Mouse (Mus musculus) testis, adult 2 months (tissue): ENCODE results near the gene Alg11. TPM values are rescaled to one million over a fixed set of nuclear protein-coding genes. Genes with fewer than 3 reads are reported as not detected.

Experiments used
- H3K27ac ChIP-seq: fragments of 200-500 bp; 2 replicates; pipeline ENCODE4 v1.5.1; 2012; ENCODE audit warnings: low read depth, low read length; ENCODE audit not compliant: control insufficient read depth, insufficient read depth
- H3K27me3 ChIP-seq: fragments of 200-500 bp; 2 replicates; pipeline ENCODE4 v1.6.1; 2012; ENCODE audit warnings: mild to moderate bottlenecking, low read length, moderate library complexity; ENCODE audit not compliant: control insufficient read depth, insufficient read depth
- H3K36me3 ChIP-seq: fragments of 200-500 bp; 2 replicates; pipeline ENCODE4 v1.6.1; 2012; ENCODE audit warnings: mild to moderate bottlenecking, low read length; ENCODE audit not compliant: control insufficient read depth, insufficient read depth
- H3K4me1 ChIP-seq: fragments of 200-500 bp; 2 replicates; pipeline ENCODE4 v1.6.1; 2012; ENCODE audit warnings: low read length; ENCODE audit not compliant: control insufficient read depth, insufficient read depth
- H3K4me3 ChIP-seq: fragments of 200-500 bp; 2 replicates; pipeline ENCODE4 v1.5.1; 2012; ENCODE audit warnings: low read depth, mild to moderate bottlenecking, low read length, moderate library complexity, mixed read lengths; ENCODE audit not compliant: control insufficient read depth
- CTCF ChIP-seq: fragments of 200-500 bp; IDR thresholded peaks from 2 replicates; pipeline ENCODE4 v1.5.1; 2012; ENCODE audit warnings: low read depth, mild to moderate bottlenecking, inconsistent platforms, low read length, moderate library complexity; ENCODE audit not compliant: control insufficient read depth, insufficient read depth, insufficient replicate concordance
- POLR2A ChIP-seq: fragments of 200-500 bp; IDR thresholded peaks from 2 replicates; pipeline ENCODE4 v1.6.1; 2012; ENCODE audit warnings: low read depth, mild to moderate bottlenecking, inconsistent platforms, low read length, moderate library complexity; ENCODE audit not compliant: control insufficient read depth
- polyA plus RNA-seq: library from polyadenylated mRNA; depleted of rRNA; stranded (reverse); fragments of >200 nt; gene quantifications from 2 replicates; pipeline ENCODE4 v1.2.3, GENCODE M21; 2012; rRNA removed

The Alg11 gene
- polyA plus RNA-seq, 1 experiment = 5.0 TPM

- no peaks in the 10 kb centered on the region for H3K27me3 ChIP-seq
- H3K4me1 ChIP-seq = no peaks in the 10 kb centered on the region
- no peak overlapping the region for H3K4me3 ChIP-seq
- H3K36me3 ChIP-seq = no peaks in the 10 kb centered on the region
- no peak overlapping the region for H3K27ac ChIP-seq
- TF ChIP-seq CTCF = no peak
- no peak for TF ChIP-seq POLR2A
Measured at GRCm38 (mm10) chr8:22079313-22080007, 18.9 kb downstream of the Alg11 start.

GRCm38 (mm10) chr8:22089226-22089625, 28.7 kb downstream of the Alg11 start:
- Histone ChIP-seq H3K4me3 (no peak overlapping the region), H3K27ac (no peak overlapping the region), H3K36me3 (no peaks in the 10 kb centered on the region), H3K4me1 (no peaks in the 10 kb centered on the region), H3K27me3 (no peaks in the 10 kb centered on the region)
- no peak for TF ChIP-seq CTCF
- TF ChIP-seq POLR2A = no peak

GRCm38 (mm10) chr8:22091568-22091967, 31.0 kb downstream of the Alg11 start:
- no peaks in the 10 kb centered on the region for H3K4me1 ChIP-seq
- H3K27ac ChIP-seq = no peak overlapping the region
- H3K4me3 ChIP-seq = no peak overlapping the region
- H3K27me3 ChIP-seq = no peaks in the 10 kb centered on the region
- TF ChIP-seq CTCF (no peak), POLR2A (no peak)
- H3K36me3 ChIP-seq = no peaks in the 10 kb centered on the region

GRCm38 (mm10) chr8:22107020-22107419, 46.5 kb downstream of the Alg11 start:
- H3K27ac ChIP-seq = no peak overlapping the region
- TF ChIP-seq POLR2A (no peak), CTCF (no peak)

More at GRCm38 (mm10) chr8:22107020-22107419, 46.5 kb downstream of the Alg11 start:
- H3K4me1 ChIP-seq = no peaks in the 10 kb centered on the region
- no peaks in the 10 kb centered on the region for H3K36me3 ChIP-seq
- no peak overlapping the region for H3K4me3 ChIP-seq
- H3K27me3 ChIP-seq = no peaks in the 10 kb centered on the region

Other genes with a start within 250 kb of the Alg11 start
- gene Defb50, start 237.2 kb upstream of the Alg11 start, polyA plus RNA-seq = not detected in 2 replicates
- gene Defb2, start 220.8 kb upstream of the Alg11 start, polyA plus RNA-seq = 37.7 TPM in 1 of 2 replicates, not detected in the other
- 1.4 TPM in 1 of 2 replicates, not detected in the other for gene Defb10, start 201.8 kb upstream of the Alg11 start, polyA plus RNA-seq
- gene Defb9, start 175.3 kb upstream of the Alg11 start, polyA plus RNA-seq = 5.1 TPM in 1 of 2 replicates, not detected in the other
- 67.6 TPM in 1 of 2 replicates, not detected in the other for gene Defb11, start 154.3 kb upstream of the Alg11 start, polyA plus RNA-seq
- gene Defb15, start 128.0 kb upstream of the Alg11 start, polyA plus RNA-seq = 2.1 TPM in 1 of 2 replicates, not detected in the other
- gene Defb35, start 122.4 kb upstream of the Alg11 start, polyA plus RNA-seq = not detected in 2 replicates
- not detected in 2 replicates for gene Defb13, start 114.0 kb upstream of the Alg11 start, polyA plus RNA-seq
- gene Fam90a1a, start 102.0 kb upstream of the Alg11 start, polyA plus RNA-seq = 0.07 TPM in 1 of 2 replicates, not detected in the other
- gene Ccdc70, start 90.9 kb upstream of the Alg11 start, polyA plus RNA-seq = 43.4 and 56.2 TPM in 2 replicates
- 2.9 and 3.1 TPM in 2 replicates for gene Atp7b, start 416 bp upstream of the Alg11 start, polyA plus RNA-seq
- 0.31 and 0.40 TPM in 2 replicates for gene Nek5, start 64.3 kb downstream of the Alg11 start, polyA plus RNA-seq
- gene Nek3, start 105.7 kb downstream of the Alg11 start, polyA plus RNA-seq = 0.96 and 1.0 TPM in 2 replicates
- gene Ckap2, start 125.1 kb downstream of the Alg11 start, polyA plus RNA-seq = 6.6 and 6.7 TPM in 2 replicates
- 24.5 and 25.2 TPM in 2 replicates for gene Vps36, start 132.1 kb downstream of the Alg11 start, polyA plus RNA-seq
- gene Thsd1, start 166.6 kb downstream of the Alg11 start, polyA plus RNA-seq = 2.0 and 2.7 TPM in 2 replicates
- gene Tpte, start 222.7 kb downstream of the Alg11 start, polyA plus RNA-seq = 3.6 and 5.3 TPM in 2 replicates